Mouse (Mus musculus): ENCODE results near the gene Gpc1. TPM values are rescaled to one million over a fixed set of nuclear protein-coding genes. Genes with fewer than 3 reads are reported as not detected.

Gpc1 gene
- total RNA-seq, 1 experiment, result 38.0 TPM

DNA sequence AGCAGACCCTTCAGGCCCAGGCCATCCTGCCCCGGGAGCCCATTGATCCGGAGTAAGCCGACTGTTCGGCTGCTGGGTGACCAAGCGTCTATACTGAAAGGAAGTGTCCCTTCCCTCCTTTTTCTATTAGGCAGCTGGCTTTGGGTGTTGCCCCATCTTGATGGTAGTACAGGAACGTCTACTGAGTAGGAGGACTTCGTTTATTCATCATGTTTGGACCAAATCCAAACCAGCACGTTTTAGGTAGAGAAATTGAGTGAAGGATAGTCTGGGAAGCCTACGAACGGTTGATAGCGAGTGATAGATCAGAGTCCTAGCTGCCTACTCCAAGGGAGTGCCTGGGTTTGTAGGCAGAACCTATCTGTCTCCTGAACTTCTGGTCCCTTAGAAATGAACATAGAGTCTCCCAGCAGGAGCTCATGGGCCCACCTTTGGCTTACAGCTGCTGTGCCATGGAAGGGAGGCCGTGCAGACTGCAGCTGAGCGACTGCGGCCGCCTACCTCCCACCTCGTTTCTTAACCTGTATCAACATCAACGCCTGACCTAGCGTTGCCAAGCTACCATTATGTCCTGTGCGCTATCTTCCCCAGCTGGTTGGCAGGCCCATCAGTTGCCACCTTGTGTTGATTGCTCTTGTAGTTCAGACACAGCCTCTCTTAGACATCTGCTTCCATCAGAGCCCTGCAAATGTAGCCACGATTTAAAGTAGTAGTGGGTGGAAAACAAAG, 76.4 kb downstream of the Gpc1 start:
- no peaks in the 10 kb centered on the region for H3K9me3 ChIP-seq (ENCODE audit: control insufficient read depth, insufficient read depth, low read depth, low read length)
- H3K4me3 ChIP-seq (ENCODE audit: insufficient read depth in 1 of 2, low read depth in 1 of 2, low read length in 2 of 2, poor library complexity in 1 of 2, severe bottlenecking in 1 of 2), result peak overlapping the region; percentile 89 to 98
- peak overlapping the region; percentile 73 for H3K9ac ChIP-seq (ENCODE audit: insufficient read depth, low read depth, low read length, poor library complexity, severe bottlenecking)
- TF ChIP-seq CHD2 (IDR thresholded peaks at IDR 0.05; ENCODE audit: low read depth, low read length) (no peak), ZC3H11A (IDR thresholded peaks at IDR 0.05; ENCODE audit: borderline replicate concordance, low read depth, low read length) (no peak), HCFC1 (IDR thresholded peaks at IDR 0.05; ENCODE audit: borderline replicate concordance, insufficient read depth, low read length) (no peak), ZNF384 (IDR thresholded peaks at IDR 0.05; ENCODE audit: low read depth, low read length) (no peak), MAFK (IDR thresholded peaks at IDR 0.05; ENCODE audit: insufficient read depth, low read depth, low read length) (no peak)
- H3K4me1 ChIP-seq (ENCODE audit: control insufficient read depth in 2 of 2, insufficient read depth in 2 of 2, low read length in 2 of 2, poor library complexity in 1 of 2), result peaks cover 0 to 13% of the 10 kb centered on the region in 2 experiments; a peak in 1 of 4 replicates
- in situ Hi-C loops (cut with MboI; ENCODE audit: low sequenced_read_pairs in 2 of 2, unreplicated experiment in 2 of 2), result no loop called here
- no peak for DNase-seq (ENCODE audit: low read depth, low spot score)
- H3K27ac ChIP-seq (ENCODE audit: insufficient read depth, low read depth, low read length, poor library complexity, severe bottlenecking), result no peak overlapping the region
- H3K36me3 ChIP-seq (ENCODE audit: control insufficient read depth, insufficient read depth, low read length, poor library complexity, severe bottlenecking), result no peaks in the 10 kb centered on the region; the same call in 1 of the 2 replicates

DNA sequence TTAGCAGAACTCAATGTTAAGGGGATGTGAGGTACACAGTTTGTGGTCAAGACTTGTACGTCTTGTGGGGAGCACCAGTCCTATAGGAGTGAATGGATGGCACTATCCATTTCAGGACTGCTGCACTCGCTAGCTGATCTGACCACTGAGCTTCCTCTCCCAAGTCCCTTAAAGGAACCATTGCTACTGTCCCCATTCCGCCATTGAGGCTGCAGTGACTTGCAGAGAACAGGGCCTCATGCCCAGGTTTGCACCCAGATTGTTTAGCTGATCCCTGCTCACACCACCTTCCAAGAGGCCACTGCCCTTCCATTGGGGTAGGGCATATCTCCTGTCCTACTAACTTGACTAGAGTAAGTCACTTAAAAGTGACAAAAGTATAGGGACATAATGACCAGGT, 77.2 kb downstream of the Gpc1 start:
- peaks cover 0 to 10% of the 10 kb centered on the region in 2 experiments; a peak in 1 of 4 replicates for H3K4me1 ChIP-seq (ENCODE audit: control insufficient read depth in 2 of 2, insufficient read depth in 2 of 2, low read length in 2 of 2, poor library complexity in 1 of 2)
- in situ Hi-C loops (cut with MboI; ENCODE audit: low sequenced_read_pairs in 2 of 2, unreplicated experiment in 2 of 2), result no loop called here

DNA sequence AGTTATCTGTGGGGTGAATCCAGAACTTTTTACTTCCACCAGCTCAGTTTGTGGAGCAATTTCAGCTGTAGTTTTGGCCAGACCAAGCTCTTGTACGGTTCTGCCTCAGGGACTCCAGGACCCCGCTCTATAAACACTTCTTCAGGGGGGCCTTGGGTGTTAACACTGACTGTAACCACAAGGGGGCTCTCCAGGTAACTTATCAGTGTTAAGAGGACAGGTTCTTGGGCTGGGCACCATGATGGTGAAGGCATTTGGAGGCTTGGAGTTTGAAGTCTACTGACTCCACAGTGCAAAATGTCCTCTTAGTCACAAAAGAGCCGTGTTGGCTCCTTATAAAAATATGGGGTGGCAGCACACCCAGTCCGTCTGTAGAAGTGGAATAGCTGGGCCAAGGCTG, 77.6 kb downstream of the Gpc1 start:
- DNase-seq (ENCODE audit: low read depth, low spot score), result no peak
- H3K36me3 ChIP-seq (ENCODE audit: control insufficient read depth, insufficient read depth, low read length, poor library complexity, severe bottlenecking), result no peaks in the 10 kb centered on the region; the same call in 1 of the 2 replicates

More for the DNA sequence above, 77.2 kb downstream of the Gpc1 start:
- Histone ChIP-seq H3K9ac (ENCODE audit: insufficient read depth, low read depth, low read length, poor library complexity, severe bottlenecking) (no peak overlapping the region), H3K36me3 (ENCODE audit: control insufficient read depth, insufficient read depth, low read length, poor library complexity, severe bottlenecking) (no peaks in the 10 kb centered on the region; the same call in 1 of the 2 replicates), H3K4me3 (ENCODE audit: insufficient read depth in 1 of 2, low read depth in 1 of 2, low read length in 2 of 2, poor library complexity in 1 of 2, severe bottlenecking in 1 of 2) (no peak overlapping the region), H3K27ac (ENCODE audit: insufficient read depth, low read depth, low read length, poor library complexity, severe bottlenecking) (no peak overlapping the region), H3K9me3 (ENCODE audit: control insufficient read depth, insufficient read depth, low read depth, low read length) (no peaks in the 10 kb centered on the region)
- no peak for DNase-seq (ENCODE audit: low read depth, low spot score)
- TF ChIP-seq ZNF384 (IDR thresholded peaks at IDR 0.05; ENCODE audit: low read depth, low read length), result no peak
- no peak for TF ChIP-seq MAFK (IDR thresholded peaks at IDR 0.05; ENCODE audit: insufficient read depth, low read depth, low read length)
- TF ChIP-seq HCFC1 (IDR thresholded peaks at IDR 0.05; ENCODE audit: borderline replicate concordance, insufficient read depth, low read length), result no peak
- TF ChIP-seq ZC3H11A (IDR thresholded peaks at IDR 0.05; ENCODE audit: borderline replicate concordance, low read depth, low read length), result no peak
- no peak for TF ChIP-seq CHD2 (IDR thresholded peaks at IDR 0.05; ENCODE audit: low read depth, low read length)

More for the DNA sequence above, 77.6 kb downstream of the Gpc1 start:
- no peak for TF ChIP-seq ZNF384 (IDR thresholded peaks at IDR 0.05; ENCODE audit: low read depth, low read length)
- TF ChIP-seq ZC3H11A (IDR thresholded peaks at IDR 0.05; ENCODE audit: borderline replicate concordance, low read depth, low read length), result no peak
- TF ChIP-seq MAFK (IDR thresholded peaks at IDR 0.05; ENCODE audit: insufficient read depth, low read depth, low read length), result no peak
- TF ChIP-seq CHD2 (IDR thresholded peaks at IDR 0.05; ENCODE audit: low read depth, low read length), result no peak
- TF ChIP-seq HCFC1 (IDR thresholded peaks at IDR 0.05; ENCODE audit: borderline replicate concordance, insufficient read depth, low read length), result no peak
- Histone ChIP-seq H3K9me3 (ENCODE audit: control insufficient read depth, insufficient read depth, low read depth, low read length) (no peaks in the 10 kb centered on the region), H3K4me1 (ENCODE audit: control insufficient read depth in 2 of 2, insufficient read depth in 2 of 2, low read length in 2 of 2, poor library complexity in 1 of 2) (peaks cover 0 to 10% of the 10 kb centered on the region in 2 experiments; a peak in 1 of 4 replicates), H3K27ac (ENCODE audit: insufficient read depth, low read depth, low read length, poor library complexity, severe bottlenecking) (no peak overlapping the region), H3K4me3 (ENCODE audit: insufficient read depth in 1 of 2, low read depth in 1 of 2, low read length in 2 of 2, poor library complexity in 1 of 2, severe bottlenecking in 1 of 2) (no peak overlapping the region), H3K9ac (ENCODE audit: insufficient read depth, low read depth, low read length, poor library complexity, severe bottlenecking) (no peak overlapping the region)
- in situ Hi-C loops (cut with MboI; ENCODE audit: low sequenced_read_pairs in 2 of 2, unreplicated experiment in 2 of 2), result no loop called here

Other genes with a start within 250 kb of the Gpc1 start
- not detected in 2 replicates for gene Olfr1412, start 245.9 kb upstream of the Gpc1 start, total RNA-seq (2012; rRNA removed)
- gene Olfr1411, start 237.2 kb upstream of the Gpc1 start, total RNA-seq (2012; rRNA removed), result not detected in 2 replicates
- 0.05 and 0.09 TPM in 2 replicates for gene Olfr1410, start 225.9 kb upstream of the Gpc1 start, total RNA-seq (2012; rRNA removed)
- 0.05 and 0.22 TPM in 2 replicates for gene Olfr12, start 213.9 kb upstream of the Gpc1 start, total RNA-seq (2012; rRNA removed)
- 124 and 176 TPM in 2 replicates for gene Cops9, start 189.7 kb upstream of the Gpc1 start, total RNA-seq (2012; rRNA removed)
- 0.26 TPM in 1 of 2 replicates, not detected in the other for gene Otos, start 182.8 kb upstream of the Gpc1 start, total RNA-seq (2012; rRNA removed)
- 0.71 and 1.6 TPM in 2 replicates for gene Ankmy1, start 71.3 kb downstream of the Gpc1 start, total RNA-seq (2012; rRNA removed)
- gene Dusp28, start 75.3 kb downstream of the Gpc1 start, total RNA-seq (2012; rRNA removed), result 4.8 and 6.0 TPM in 2 replicates
- 15.8 and 20.2 TPM in 2 replicates for gene Rnpepl1, start 79.1 kb downstream of the Gpc1 start, total RNA-seq (2012; rRNA removed)
- 32.6 and 47.8 TPM in 2 replicates for gene Capn10, start 102.7 kb downstream of the Gpc1 start, total RNA-seq (2012; rRNA removed)
- 0.22 and 0.42 TPM in 2 replicates for gene Gpr35, start 119.2 kb downstream of the Gpc1 start, total RNA-seq (2012; rRNA removed)
- not detected in 2 replicates for gene Aqp12, start 174.7 kb downstream of the Gpc1 start, total RNA-seq (2012; rRNA removed)